Mouse (Mus musculus) thymus, adult 2 months (tissue): Measurements from ENCODE around the gene Pir. TPM values are rescaled to one million over a fixed set of nuclear protein-coding genes. Genes with fewer than 3 reads are reported as not detected.

ENCODE experiments used
- DNase-seq: peaks from one replicate; pipeline ENCODE4 v3.0.0; 2021
- H3K27ac ChIP-seq: fragments of 200-500 bp; 2 replicates; pipeline ENCODE4 v1.5.1; 2012; ENCODE audit warnings: low read length, control low read depth; ENCODE audit not compliant: control insufficient read depth, insufficient read depth
- H3K27me3 ChIP-seq: fragments of 200-500 bp; 2 replicates; pipeline ENCODE4 v1.6.1; 2012; ENCODE audit warnings: mild to moderate bottlenecking, low read length, moderate library complexity, mixed read lengths; ENCODE audit not compliant: control insufficient read depth, insufficient read depth
- H3K36me3 ChIP-seq: fragments of 200-500 bp; 2 replicates; pipeline ENCODE4 v1.6.1; 2012; ENCODE audit warnings: mild to moderate bottlenecking, low read length, moderate library complexity; ENCODE audit not compliant: control insufficient read depth, insufficient read depth
- H3K4me1 ChIP-seq: fragments of 200-500 bp; replicated peaks from 2 replicates; pipeline ENCODE4 v1.6.1; 2012; ENCODE audit warnings: low read length; ENCODE audit not compliant: control insufficient read depth, insufficient read depth
- H3K4me3 ChIP-seq: fragments of 200-500 bp; 2 replicates; pipeline ENCODE4 v1.5.1; 2012; ENCODE audit warnings: mild to moderate bottlenecking, low read length, control low read depth, moderate library complexity; ENCODE audit not compliant: control insufficient read depth, insufficient read depth
- CTCF ChIP-seq: fragments of 200-500 bp; IDR thresholded peaks from 2 replicates; pipeline ENCODE4 v1.5.1; 2012; ENCODE audit warnings: mild to moderate bottlenecking, control low read depth, low read length, moderate library complexity, borderline replicate concordance; ENCODE audit not compliant: control insufficient read depth, poor library complexity, insufficient read depth; ENCODE audit errors: extremely low read depth
- POLR2A ChIP-seq: fragments of 200-500 bp; IDR thresholded peaks from 2 replicates; pipeline ENCODE4 v1.6.1; 2012; ENCODE audit warnings: mild to moderate bottlenecking, low read length, control low read depth, moderate library complexity; ENCODE audit not compliant: control insufficient read depth, poor library complexity, insufficient read depth; ENCODE audit errors: extremely low read depth
- WGBS: fragments of 180-500 bp; shearing (Covaris S2); methylation state at CpG from one replicate; pipeline ENCODE4 v1.1.7; 2018; 5-methylcytosine and 5-hydroxymethylcytosine counted together
- polyA plus RNA-seq: library from polyadenylated mRNA; depleted of rRNA; stranded (reverse); fragments of >200 nt; gene quantifications from 2 replicates; pipeline ENCODE4 v1.2.3, GENCODE M21; 2012; rRNA removed

Gene Pir
- 0.57 and 0.75 TPM in 2 replicates for polyA plus RNA-seq

- DNase-seq, result peak; percentile 4
- Histone ChIP-seq H3K4me1 (no peaks in the 10 kb centered on the region), H3K27ac (no peak within 1 kb of the TSS), H3K4me3 (no peak within 1 kb of the TSS), H3K27me3 (no peaks in the 10 kb centered on the region), H3K36me3 (no peaks in the 10 kb centered on the region)
- no peak for TF ChIP-seq CTCF
- no peak for TF ChIP-seq POLR2A
- 15% methylated on average over 20 of the region's 20 CpGs for WGBS
Measured at GRCm38 (mm10) chrX:164269285-164269761, at the start of gene Pir. Gene Pir (plus strand): TSS chrX:164269371.

- 97% methylated on average over 2 of the region's 2 CpGs for WGBS
Measured at GRCm38 (mm10) chrX:164221989-164222388, 47.2 kb upstream of the Pir start.

GRCm38 (mm10) chrX:164233380-164233779 lies 35.8 kb upstream of the Pir start:
- TF ChIP-seq POLR2A, result no peak
- no peak for TF ChIP-seq CTCF
- no peak for DNase-seq
- H3K27ac ChIP-seq, result no peak overlapping the region
- H3K27me3 ChIP-seq, result no peaks in the 10 kb centered on the region
- H3K36me3 ChIP-seq, result no peaks in the 10 kb centered on the region
- H3K4me3 ChIP-seq, result no peak overlapping the region
- 81% methylated on average over 8 of the region's 8 CpGs for WGBS
- H3K4me1 ChIP-seq, result no peaks in the 10 kb centered on the region

More at GRCm38 (mm10) chrX:164221989-164222388, 47.2 kb upstream of the Pir start:
- Histone ChIP-seq H3K27ac (no peak overlapping the region), H3K27me3 (no peaks in the 10 kb centered on the region), H3K4me1 (no peaks in the 10 kb centered on the region), H3K4me3 (no peak overlapping the region), H3K36me3 (no peaks in the 10 kb centered on the region)
- TF ChIP-seq CTCF (no peak), POLR2A (no peak)
- DNase-seq, result peak; percentile 29

GRCm38 (mm10) chrX:164245714-164246113 lies 23.5 kb upstream of the Pir start:
- Histone ChIP-seq H3K4me3 (no peak overlapping the region), H3K27ac (no peak overlapping the region), H3K4me1 (0 out of 2 replicates have a peak, but pooled peaks cover 2% of the 10 kb centered on the region), H3K27me3 (no peaks in the 10 kb centered on the region), H3K36me3 (no peaks in the 10 kb centered on the region)
- DNase-seq, result no peak
- WGBS, result 12% methylated on average over 5 of the region's 5 CpGs
- TF ChIP-seq CTCF, result no peak

- no peak for TF ChIP-seq POLR2A
- no peak for TF ChIP-seq CTCF
- no peak for DNase-seq
- Histone ChIP-seq H3K27ac (no peak overlapping the region), H3K4me1 (0 out of 2 replicates have a peak, but pooled peaks cover 2% of the 10 kb centered on the region), H3K36me3 (no peaks in the 10 kb centered on the region), H3K4me3 (no peak overlapping the region), H3K27me3 (no peaks in the 10 kb centered on the region)
- 45% methylated on average over 2 of the region's 2 CpGs for WGBS
Measured at GRCm38 (mm10) chrX:164246722-164247121, 22.4 kb upstream of the Pir start.

GRCm38 (mm10) chrX:164256527-164256926 lies 12.6 kb upstream of the Pir start:
- no peak for TF ChIP-seq CTCF
- H3K4me3 ChIP-seq, result no peak overlapping the region
- no peaks in the 10 kb centered on the region for H3K36me3 ChIP-seq
- DNase-seq, result no peak
- no peak overlapping the region for H3K27ac ChIP-seq
- no peaks in the 10 kb centered on the region for H3K27me3 ChIP-seq
- WGBS, result 37% methylated on average over 3 of the region's 3 CpGs
- no peaks in the 10 kb centered on the region for H3K4me1 ChIP-seq

- Histone ChIP-seq H3K27me3 (no peaks in the 10 kb centered on the region), H3K4me1 (no peaks in the 10 kb centered on the region), H3K36me3 (no peaks in the 10 kb centered on the region), H3K4me3 (no peak within 1 kb of the TSS), H3K27ac (no peak within 1 kb of the TSS)
- no peak for TF ChIP-seq POLR2A
- TF ChIP-seq CTCF, result no peak
- 82% methylated on average over 8 of the region's 8 CpGs for WGBS
- DNase-seq, result no peak
Measured at GRCm38 (mm10) chrX:164258057-164258456, 11.1 kb upstream of the Pir start, which contains the start of gene Bmx. Gene Bmx (minus strand): TSS chrX:164258193.
